Mouse (Mus musculus) kidney, postnatal 0 days (tissue): Measurements from ENCODE around the gene Rpl19. TPM values are rescaled to one million over a fixed set of nuclear protein-coding genes. Genes with fewer than 3 reads are reported as not detected.

ENCODE experiments used
- ATAC-seq: fragments of 200-750 bp; cut with Nextera tagmentation; replicated peaks from 2 replicates; pipeline ENCODE4 v1.8.0; 2017; ENCODE audit warnings: low read depth, moderate number of reproducible peaks, moderate TSS enrichment, moderate library complexity; ENCODE audit not compliant: low FRiP score
- DNase-seq: peaks from one replicate; pipeline ENCODE4 v3.0.0-alpha.2; 2016; ENCODE audit warnings: low spot score
- H3K27ac ChIP-seq: fragments of 300-500 bp; sonication (generic); 2 replicates; pipeline ENCODE4 v1.5.1; 2014; ENCODE audit warnings: mild to moderate bottlenecking
- H3K27me3 ChIP-seq: fragments of 300-500 bp; sonication (generic); 2 replicates; pipeline ENCODE4 v1.6.1; 2014; ENCODE audit warnings: low read length, mixed read lengths; ENCODE audit not compliant: insufficient read depth
- H3K36me3 ChIP-seq: fragments of 300-500 bp; sonication (generic); 2 replicates; pipeline ENCODE4 v1.6.1; 2014; ENCODE audit warnings: low read length, mixed read lengths; ENCODE audit not compliant: insufficient read depth
- H3K4me1 ChIP-seq: fragments of 300-500 bp; sonication (generic); replicated peaks from 2 replicates; pipeline ENCODE4 v1.6.1; 2014; ENCODE audit warnings: antibody characterized with exemption, low read length, mixed read lengths; ENCODE audit not compliant: insufficient read depth
- H3K4me2 ChIP-seq: fragments of 300-500 bp; sonication (generic); 2 replicates; pipeline ENCODE4 v1.6.1; 2014; ENCODE audit warnings: mild to moderate bottlenecking, low read length, moderate library complexity, mixed read lengths
- H3K4me3 ChIP-seq: fragments of 300-500 bp; sonication (generic); replicated peaks from 2 replicates; pipeline ENCODE4 v1.5.1; 2014; ENCODE audit warnings: low read depth, low read length
- H3K9ac ChIP-seq: fragments of 300-500 bp; sonication (generic); 2 replicates; pipeline ENCODE4 v1.6.1; 2014; ENCODE audit warnings: low read depth, low read length
- H3K9me3 ChIP-seq: fragments of 300-500 bp; sonication (generic); replicated peaks from 2 replicates; pipeline ENCODE4 v1.6.1; 2016; ENCODE audit warnings: low read length, inconsistent platforms, mixed read lengths
- CTCF ChIP-seq: IDR thresholded peaks from 2 replicates; pipeline ENCODE4 v1.5.1; 2016; ENCODE audit warnings: antibody characterized with exemption, low read depth, mild to moderate bottlenecking, moderate library complexity
- WGBS: fragments of 180-500 bp; shearing (Covaris S2); extraction: QIAGEN DNeasy Blood & Tissue Kit; methylation state at CpG from one replicate; pipeline ENCODE4 v1.1.7; 2014; 5-methylcytosine and 5-hydroxymethylcytosine counted together
- polyA plus RNA-seq: library from polyadenylated mRNA; unstranded; fragments of >200 nt; fragmentation: Nextera tagmentation; extraction: Ambion mirVana; gene quantifications from 2 replicates; pipeline ENCODE4 v1.2.1, GENCODE M21; 2015

The Rpl19 gene
- polyA plus RNA-seq, 1 experiment from 2014 or later, result 1,182 TPM

GRCm38 (mm10) chr11:97983506-97983905, 43.0 kb upstream of the Rpl19 start:
- TF ChIP-seq CTCF, result no peak
- no peak overlapping the region for H3K4me3 ChIP-seq
- WGBS, result 72% methylated on average over 3 of the region's 3 CpGs
- no peak overlapping the region for H3K9ac ChIP-seq
- H3K27ac ChIP-seq, result no peak overlapping the region
- H3K4me1 ChIP-seq, result peaks cover 4% of the 10 kb centered on the region; the same call in 1 of the 2 replicates
- H3K36me3 ChIP-seq, result no peaks in the 10 kb centered on the region
- DNase-seq (no peak), ATAC-seq (no peak)
- 0 out of 2 replicates have a peak, but pooled peaks cover 4% of the 10 kb centered on the region for H3K27me3 ChIP-seq
- H3K9me3 ChIP-seq, result no peaks in the 10 kb centered on the region
- H3K4me2 ChIP-seq, result no peak overlapping the region

- WGBS, result 60% methylated on average over 1 of the region's 1 CpGs
Measured at GRCm38 (mm10) chr11:97983983-97984382, 42.5 kb upstream of the Rpl19 start.

GRCm38 (mm10) chr11:97985727-97986677, 40.5 kb upstream of the Rpl19 start, which contains the start of gene Plxdc1:
Plxdc1 (minus strand) TSS chr11:97986444.
- H3K4me2 ChIP-seq, result peak within 1 kb of the TSS; percentile 95
- DNase-seq, result no peak
- 2% methylated on average over 73 of the region's 74 CpGs for WGBS
- H3K27me3 ChIP-seq, result 0 out of 2 replicates have a peak, but pooled peaks cover 4% of the 10 kb centered on the region
- 0 out of 2 replicates have a peak within 1 kb of the TSS, but pooled peaks have one; percentile 2 for H3K27ac ChIP-seq
- H3K4me1 ChIP-seq, result 0 out of 2 replicates have a peak, but pooled peaks cover 4% of the 10 kb centered on the region
- ATAC-seq, result no peak
- H3K36me3 ChIP-seq, result no peaks in the 10 kb centered on the region
- TF ChIP-seq CTCF, result no peak
- H3K4me3 ChIP-seq, result peak within 1 kb of the TSS; percentile 64
- peak within 1 kb of the TSS; percentile 63 for H3K9ac ChIP-seq
- no peaks in the 10 kb centered on the region for H3K9me3 ChIP-seq

More at GRCm38 (mm10) chr11:97983983-97984382, 42.5 kb upstream of the Rpl19 start:
- Histone ChIP-seq H3K9ac (no peak overlapping the region), H3K4me2 (no peak overlapping the region), H3K27me3 (0 out of 2 replicates have a peak, but pooled peaks cover 4% of the 10 kb centered on the region), H3K27ac (no peak overlapping the region), H3K4me3 (no peak overlapping the region), H3K9me3 (no peaks in the 10 kb centered on the region), H3K4me1 (peaks cover 4% of the 10 kb centered on the region; the same call in 1 of the 2 replicates), H3K36me3 (no peaks in the 10 kb centered on the region)
- no peak for ATAC-seq
- peak; percentile 20; the same call in 1 of the 2 replicates for TF ChIP-seq CTCF
- no peak for DNase-seq

DNA sequence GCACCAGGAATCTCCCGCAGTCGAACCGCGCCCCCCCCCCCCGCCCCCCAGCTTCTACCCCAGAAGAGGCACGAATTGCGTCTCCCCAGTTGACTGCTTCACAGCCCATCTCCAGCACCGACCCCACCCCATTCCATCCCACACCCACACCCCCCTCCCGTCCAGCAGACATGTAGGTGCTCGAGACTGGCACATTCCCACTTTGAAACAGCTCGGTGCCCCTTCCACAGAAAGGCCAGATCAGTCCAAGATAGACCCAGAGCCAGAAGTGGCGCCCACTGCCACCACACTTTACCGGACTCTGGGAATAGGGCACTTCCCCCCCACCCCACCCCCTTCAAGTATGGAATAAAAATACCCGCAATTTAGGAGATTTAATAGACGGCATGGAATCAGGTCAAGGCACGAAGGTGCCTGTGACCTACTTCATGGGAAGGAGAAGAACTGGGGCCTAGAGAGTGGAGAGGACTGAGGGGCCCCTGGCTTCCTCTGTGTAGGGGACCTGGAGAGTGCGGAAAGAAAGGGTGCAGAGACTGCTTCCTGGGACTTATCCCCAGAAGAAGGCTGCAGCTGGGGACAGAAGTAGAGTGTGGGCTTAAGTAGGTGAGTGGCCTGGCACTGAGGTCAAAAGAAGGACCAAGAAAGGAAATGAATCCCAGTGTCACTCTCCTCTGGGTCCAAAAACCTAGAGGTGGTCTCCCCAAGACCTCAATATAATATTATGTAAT, 39.6 kb upstream of the Rpl19 start:
- DNase-seq, result no peak
- no peak overlapping the region for H3K9ac ChIP-seq

GRCm38 (mm10) chr11:97987551-97988526, 38.7 kb upstream of the Rpl19 start:
- 0 out of 2 replicates have a peak, but pooled peaks cover 4% of the 10 kb centered on the region for H3K27me3 ChIP-seq
- under 1% methylated on average over 42 of the region's 42 CpGs for WGBS
- H3K4me2 ChIP-seq, result peak overlapping the region; percentile 95
- peak overlapping the region; percentile 85 for H3K4me3 ChIP-seq
- ATAC-seq, result peak; percentile 76
- peak; percentile 91 for TF ChIP-seq CTCF
- 0 out of 2 replicates have a peak, but pooled peaks cover 4% of the 10 kb centered on the region for H3K4me1 ChIP-seq
- peak; percentile 98 for DNase-seq
- no peaks in the 10 kb centered on the region for H3K9me3 ChIP-seq
- H3K36me3 ChIP-seq, result no peaks in the 10 kb centered on the region
- peak overlapping the region; percentile 76 for H3K9ac ChIP-seq
- H3K27ac ChIP-seq, result peak overlapping the region; percentile 80

More for the DNA sequence above, 39.6 kb upstream of the Rpl19 start:
- Histone ChIP-seq H3K9me3 (no peaks in the 10 kb centered on the region), H3K27me3 (0 out of 2 replicates have a peak, but pooled peaks cover 4% of the 10 kb centered on the region), H3K36me3 (no peaks in the 10 kb centered on the region), H3K4me1 (0 out of 2 replicates have a peak, but pooled peaks cover 4% of the 10 kb centered on the region), H3K27ac (no peak overlapping the region), H3K4me2 (peak overlapping the region; percentile 95), H3K4me3 (peak overlapping the region; percentile 64)
- WGBS, result 28% methylated on average over 14 of the region's 17 CpGs
- TF ChIP-seq CTCF, result no peak
- ATAC-seq, result no peak
